Mouse (Mus musculus) heart, postnatal 0 days (tissue): ENCODE data around the gene Eif2d. TPM values are rescaled to one million over a fixed set of nuclear protein-coding genes. Genes with fewer than 3 reads are reported as not detected.
A peak's percentile ranks its signal among the peaks of the same experiment; 100 is the strongest.
"Not testable (repeated sequence)": the region's sequence is repeated elsewhere in the genome, so short reads cannot be mapped to it uniquely, and the experiment has no call there.

Source experiments
- ATAC-seq: fragments of 200-750 bp; cut with Nextera tagmentation; 2 replicates; pipeline ENCODE4 v1.8.0; 2017; ENCODE audit warnings: low read depth, moderate number of reproducible peaks, moderate library complexity; ENCODE audit not compliant: insufficient read depth
- DNase-seq: peaks from one replicate; pipeline ENCODE4 v3.0.0-alpha.2; 2016; ENCODE audit warnings: low spot score
- H3K27ac ChIP-seq: fragments of 300-500 bp; sonication (generic); 2 replicates; pipeline ENCODE4 v1.5.1; 2014; ENCODE audit warnings: low read depth, mild to moderate bottlenecking
- H3K27me3 ChIP-seq: fragments of 300-500 bp; sonication (generic); 2 replicates; pipeline ENCODE4 v1.6.1; 2014; ENCODE audit warnings: low read length, mixed read lengths; ENCODE audit not compliant: control insufficient read depth, insufficient read depth
- H3K36me3 ChIP-seq: fragments of 300-500 bp; sonication (generic); replicated peaks from 2 replicates; pipeline ENCODE4 v1.6.1; 2014; ENCODE audit warnings: low read length, mixed read lengths; ENCODE audit not compliant: control insufficient read depth, insufficient read depth
- H3K4me1 ChIP-seq: fragments of 300-500 bp; sonication (generic); 2 replicates; pipeline ENCODE4 v1.6.1; 2014; ENCODE audit warnings: antibody characterized with exemption; ENCODE audit not compliant: control insufficient read depth, insufficient read depth
- H3K4me2 ChIP-seq: fragments of 300-500 bp; sonication (generic); 2 replicates; pipeline ENCODE4 v1.6.1; 2014; ENCODE audit warnings: low read depth, mild to moderate bottlenecking, low read length, moderate library complexity
- H3K4me3 ChIP-seq: fragments of 300-500 bp; sonication (generic); 2 replicates; pipeline ENCODE4 v1.5.1; 2014; ENCODE audit warnings: low read depth, low read length
- H3K9ac ChIP-seq: fragments of 300-500 bp; sonication (generic); replicated peaks from 2 replicates; pipeline ENCODE4 v1.6.1; 2014; ENCODE audit warnings: low read depth, low read length, mixed read lengths
- H3K9me3 ChIP-seq: fragments of 300-500 bp; sonication (generic); replicated peaks from 2 replicates; pipeline ENCODE4 v1.6.1; 2016; ENCODE audit warnings: low read length; ENCODE audit not compliant: control insufficient read depth
- CTCF ChIP-seq: IDR thresholded peaks from 2 replicates; pipeline ENCODE4 v1.5.1; 2016; ENCODE audit warnings: antibody characterized with exemption, control low read depth, low read depth
- EP300 ChIP-seq: IDR thresholded peaks from 2 replicates; pipeline ENCODE4 v1.6.1; 2016; ENCODE audit warnings: antibody characterized with exemption, low read depth
- WGBS: fragments of 180-500 bp; shearing (Covaris S2); extraction: QIAGEN DNeasy Blood & Tissue Kit; methylation state at CpG from one replicate; pipeline ENCODE4 v1.1.7; 2014; 5-methylcytosine and 5-hydroxymethylcytosine counted together
- polyA plus RNA-seq: library from polyadenylated mRNA; unstranded; fragments of >200 nt; fragmentation: Nextera tagmentation; extraction: Ambion mirVana; gene quantifications from 2 replicates; pipeline ENCODE4 v1.2.1, GENCODE M21; 2015
- total RNA-seq: library from RNA; depleted of rRNA; stranded (reverse); fragments of >200 nt; gene quantifications from 2 replicates; pipeline ENCODE4 v1.2.3, GENCODE M21; 2014; ENCODE audit warnings: low replicate concordance

Eif2d gene
- total and polyA plus RNA-seq, 2 experiments from 2014 or later, result 16.6 to 39.6 TPM

- Histone ChIP-seq H3K27me3 (no peaks in the 10 kb centered on the region), H3K27ac (no peak overlapping the region), H3K9me3 (0 out of 2 replicates have a peak, but pooled peaks cover 4% of the 10 kb centered on the region), H3K9ac (no peak overlapping the region), H3K4me1 (peaks cover 7% of the 10 kb centered on the region; the same call in 1 of the 2 replicates), H3K4me2 (no peak overlapping the region), H3K4me3 (no peak overlapping the region), H3K36me3 (no peaks in the 10 kb centered on the region)
- DNase-seq, result no peak
- TF ChIP-seq EP300 (no peak), CTCF (no peak)
- ATAC-seq, result no peak
- 47% methylated on average over 1 of the region's 1 CpGs for WGBS
Observed at GRCm38 (mm10) chr1:131142472-131142871, 10.5 kb upstream of the Eif2d start.

DNA sequence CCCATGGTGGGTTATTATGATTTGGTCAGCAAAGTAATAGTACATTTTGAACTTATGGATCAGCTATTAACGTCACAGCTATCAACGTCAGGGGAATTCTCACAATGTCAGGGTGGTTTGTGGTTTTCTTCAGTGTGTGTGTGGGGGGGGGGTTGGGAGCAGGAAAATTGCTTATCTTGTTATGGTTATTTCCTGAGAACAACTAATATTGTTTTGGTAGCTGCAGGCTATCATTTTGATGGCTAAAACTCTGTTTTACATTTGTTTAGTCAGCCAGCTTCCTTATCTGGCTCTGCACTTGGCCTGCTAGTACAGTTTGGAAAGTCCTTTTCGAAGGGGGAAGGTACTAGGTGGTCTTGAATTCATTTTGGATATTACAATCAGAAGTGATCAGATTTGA lies 7.8 kb upstream of the Eif2d start:
- H3K27ac ChIP-seq, H3K4me2 ChIP-seq, H3K9me3 ChIP-seq, H3K4me1 ChIP-seq, DNase-seq, H3K4me3 ChIP-seq, H3K9ac ChIP-seq, H3K36me3 ChIP-seq, H3K27me3 ChIP-seq, ATAC-seq: not testable (repeated sequence)
- WGBS, result 71% methylated on average over 3 of the region's 3 CpGs

GRCm38 (mm10) chr1:131146181-131146614 lies 6.8 kb upstream of the Eif2d start:
- Histone ChIP-seq H3K27me3 (no peaks in the 10 kb centered on the region), H3K36me3 (no peaks in the 10 kb centered on the region), H3K9ac (no peak overlapping the region), H3K4me3 (no peak overlapping the region), H3K4me1 (no peaks in the 10 kb centered on the region), H3K9me3 (0 out of 2 replicates have a peak, but pooled peaks cover 4% of the 10 kb centered on the region), H3K4me2 (no peak overlapping the region), H3K27ac (no peak overlapping the region)
- WGBS, result 79% methylated on average over 3 of the region's 3 CpGs
- TF ChIP-seq CTCF (no peak), EP300 (no peak)
- no peak for ATAC-seq
- no peak for DNase-seq

- Histone ChIP-seq H3K27ac (no peak overlapping the region), H3K9ac (no peak overlapping the region), H3K4me2 (no peak overlapping the region), H3K36me3 (no peaks in the 10 kb centered on the region), H3K9me3 (0 out of 2 replicates have a peak, but pooled peaks cover 1% of the 10 kb centered on the region), H3K4me1 (peaks cover 5% of the 10 kb centered on the region), H3K4me3 (no peak overlapping the region), H3K27me3 (no peaks in the 10 kb centered on the region)
- ATAC-seq (no peak), DNase-seq (no peak)
- WGBS, result 70% methylated on average over 1 of the region's 1 CpGs
- TF ChIP-seq EP300 (no peak), CTCF (no peak)
Observed at GRCm38 (mm10) chr1:131149496-131149895, 3.5 kb upstream of the Eif2d start.

DNA sequence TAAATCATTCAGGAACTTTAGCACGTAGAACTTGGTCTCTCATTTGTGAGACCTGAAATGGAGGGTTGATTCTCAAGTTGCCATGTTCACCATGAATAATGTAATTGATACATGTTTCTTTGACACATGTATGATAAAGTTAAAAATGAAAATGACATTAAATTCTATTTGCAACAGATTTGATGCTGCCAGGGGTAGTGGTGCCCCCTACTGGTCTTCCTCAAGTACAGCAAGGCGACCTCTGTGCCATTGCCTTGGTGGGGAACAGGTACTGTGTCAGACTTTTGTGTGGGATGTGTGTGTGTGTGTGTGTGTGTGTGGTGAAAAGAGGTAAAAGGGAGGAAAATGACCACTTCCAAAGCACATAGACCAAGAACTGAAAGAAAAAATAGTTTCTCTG lies 2.5 kb downstream of the Eif2d start:
- no peak overlapping the region for H3K4me3 ChIP-seq
- H3K9me3 ChIP-seq, result no peaks in the 10 kb centered on the region
- H3K27ac ChIP-seq, result no peak overlapping the region
- 61% methylated on average over 2 of the region's 2 CpGs for WGBS
- H3K4me1 ChIP-seq, result peaks cover 5% of the 10 kb centered on the region
- TF ChIP-seq EP300, result no peak
- peak; percentile 90 for TF ChIP-seq CTCF
- H3K36me3 ChIP-seq, result peaks cover 16% of the 10 kb centered on the region
- H3K4me2 ChIP-seq, result no peak overlapping the region
- ATAC-seq (no peak), DNase-seq (peak; percentile 57)
- H3K9ac ChIP-seq, result no peak overlapping the region
- H3K27me3 ChIP-seq, result no peaks in the 10 kb centered on the region

- H3K27ac ChIP-seq, ATAC-seq, H3K27me3 ChIP-seq, H3K4me2 ChIP-seq, H3K4me1 ChIP-seq, H3K9ac ChIP-seq, H3K9me3 ChIP-seq, DNase-seq, H3K4me3 ChIP-seq: not testable (repeated sequence)
- peaks cover 51% of the 10 kb centered on the region for H3K36me3 ChIP-seq
- WGBS, result 76% methylated on average over 3 of the region's 3 CpGs
Observed at GRCm38 (mm10) chr1:131159573-131160327, 6.8 kb downstream of the Eif2d start.
